Mouse (Mus musculus): Measurements from ENCODE around the gene Krt79. TPM values are rescaled to one million over a fixed set of nuclear protein-coding genes. Genes with fewer than 3 reads are reported as not detected.

Krt79 gene
- polyA plus RNA-seq (2017; shearing (Covaris generic)), result not detected

GRCm38 (mm10) chr15:101940274-101940829, at the start of gene Krt79:
Gene Krt79 (minus strand): TSS chr15:101940324.

GRCm38 (mm10) chr15:101954187-101954586, 14.1 kb upstream of the Krt79 start, which contains the start of gene Krt78:
Gene Krt78 (minus strand): TSS chr15:101954287.

GRCm38 (mm10) chr15:101924635-101925034, 15.5 kb downstream of the Krt79 start, which contains the start of gene Krt4:
Gene Krt4 (minus strand): TSS chr15:101924735.

DNA sequence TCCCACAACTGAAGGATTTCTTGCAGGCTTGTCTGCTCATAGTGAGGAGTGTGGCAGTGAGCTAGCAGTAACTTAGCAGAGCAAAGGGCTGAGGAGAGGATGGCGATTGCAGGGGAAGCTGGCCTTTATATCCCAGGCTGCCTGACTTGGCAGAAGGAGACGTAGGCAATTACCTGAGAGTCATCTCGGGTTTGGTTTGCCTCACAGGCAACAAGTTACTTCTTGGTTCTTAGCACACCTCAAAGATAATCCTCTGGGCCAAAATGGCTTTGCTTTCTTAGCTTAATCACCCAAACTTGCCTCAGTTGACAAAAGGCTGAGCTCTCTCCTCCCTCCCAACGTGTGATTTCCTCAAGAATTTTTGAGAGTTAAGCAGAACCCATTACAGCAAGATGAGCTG, 47.3 kb downstream of the Krt79 start, which contains the start of gene Krt76:
Gene Krt76 (minus strand): TSS at position 101 of the 400 bp plus-strand sequence.

Other genes starting within 250 kb of the Krt79 start
- not detected for gene Krt6a, start 246.0 kb downstream of the Krt79 start, polyA plus RNA-seq (2017; shearing (Covaris generic))
- not detected for gene Krt5, start 227.4 kb downstream of the Krt79 start, polyA plus RNA-seq (2017; shearing (Covaris generic))
- gene Krt71, start 197.2 kb downstream of the Krt79 start, polyA plus RNA-seq (2017; shearing (Covaris generic)), result not detected
- gene Krt72, start 153.9 kb downstream of the Krt79 start, polyA plus RNA-seq (2017; shearing (Covaris generic)), result not detected
- gene Krt73, start 138.0 kb downstream of the Krt79 start, polyA plus RNA-seq (2017; shearing (Covaris generic)), result not detected
- not detected for gene Krt2, start 122.2 kb downstream of the Krt79 start, polyA plus RNA-seq (2017; shearing (Covaris generic))
- gene Krt1, start 89.5 kb downstream of the Krt79 start, polyA plus RNA-seq (2017; shearing (Covaris generic)), result not detected
- gene Krt77, start 70.6 kb downstream of the Krt79 start, polyA plus RNA-seq (2017; shearing (Covaris generic)), result not detected
- not detected for gene Krt76, start 47.4 kb downstream of the Krt79 start, polyA plus RNA-seq (2017; shearing (Covaris generic))
- gene Krt4, start 15.6 kb downstream of the Krt79 start, polyA plus RNA-seq (2017; shearing (Covaris generic)), result not detected
- gene Krt78, start 14.0 kb upstream of the Krt79 start, polyA plus RNA-seq (2017; shearing (Covaris generic)), result not detected
- not detected for gene Krt8, start 64.2 kb upstream of the Krt79 start, polyA plus RNA-seq (2017; shearing (Covaris generic))
- gene Krt18, start 87.9 kb upstream of the Krt79 start, polyA plus RNA-seq (2017; shearing (Covaris generic)), result 1.3 TPM
- 162 TPM for gene Eif4b, start 133.4 kb upstream of the Krt79 start, polyA plus RNA-seq (2017; shearing (Covaris generic))
- 1.8 TPM for gene Tns2, start 160.1 kb upstream of the Krt79 start, polyA plus RNA-seq (2017; shearing (Covaris generic))
- 67.5 TPM for gene Spryd3, start 195.9 kb upstream of the Krt79 start, polyA plus RNA-seq (2017; shearing (Covaris generic))
- 0.41 TPM for gene Igfbp6, start 204.0 kb upstream of the Krt79 start, polyA plus RNA-seq (2017; shearing (Covaris generic))
- gene Soat2, start 210.2 kb upstream of the Krt79 start, polyA plus RNA-seq (2017; shearing (Covaris generic)), result 0.91 TPM

All from CD4-positive, CD25-positive, alpha-beta regulatory T cell, adult 9 weeks (primary cell).